Mouse (Mus musculus) limb, embryonic 15.5 days (tissue): ENCODE results near the gene Inafm1. TPM values are rescaled to one million over a fixed set of nuclear protein-coding genes. Genes with fewer than 3 reads are reported as not detected.
"Not testable (repeated sequence)": the region's sequence is repeated elsewhere in the genome, so short reads cannot be mapped to it uniquely, and the experiment has no call there.

Source experiments
- ATAC-seq: fragments of 200-750 bp; cut with Nextera tagmentation; 2 replicates; pipeline ENCODE4 v1.8.0; 2017; ENCODE audit warnings: low read depth, moderate TSS enrichment; ENCODE audit not compliant: insufficient number of reproducible peaks, low FRiP score, low TSS enrichment
- H3K27ac ChIP-seq: fragments of 300-500 bp; sonication (generic); 2 replicates; pipeline ENCODE4 v1.5.1; 2015; ENCODE audit warnings: moderate library complexity, mild to moderate bottlenecking, inconsistent platforms
- H3K27me3 ChIP-seq: fragments of 300-500 bp; sonication (generic); 2 replicates; pipeline ENCODE4 v1.6.1; 2015; ENCODE audit warnings: inconsistent platforms
- H3K36me3 ChIP-seq: fragments of 300-500 bp; sonication (generic); 2 replicates; pipeline ENCODE4 v1.6.1; 2015; ENCODE audit warnings: inconsistent platforms
- H3K4me1 ChIP-seq: fragments of 300-500 bp; sonication (generic); 2 replicates; pipeline ENCODE4 v1.6.1; 2015; ENCODE audit warnings: inconsistent platforms
- H3K4me2 ChIP-seq: fragments of 300-500 bp; sonication (generic); 2 replicates; pipeline ENCODE4 v1.6.1; 2015; ENCODE audit warnings: mild to moderate bottlenecking, inconsistent platforms
- H3K4me3 ChIP-seq: fragments of 300-500 bp; sonication (generic); 2 replicates; pipeline ENCODE4 v1.5.1; 2015; ENCODE audit warnings: mild to moderate bottlenecking, inconsistent platforms
- H3K9ac ChIP-seq: fragments of 300-500 bp; sonication (generic); 2 replicates; pipeline ENCODE4 v1.6.1; 2015; ENCODE audit warnings: inconsistent platforms
- H3K9me3 ChIP-seq: fragments of 300-500 bp; sonication (generic); 2 replicates; pipeline ENCODE4 v1.6.1; 2016; ENCODE audit warnings: inconsistent platforms
- WGBS: fragments of 180-500 bp; shearing (Covaris S2); methylation state at CpG from one replicate; pipeline ENCODE4 v1.1.7; 2015; 5-methylcytosine and 5-hydroxymethylcytosine counted together
- polyA plus RNA-seq: library from polyadenylated mRNA; unstranded; fragments of >200 nt; fragmentation: Nextera tagmentation; extraction: Ambion mirVana; gene quantifications from 2 replicates; pipeline ENCODE4 v1.2.1, GENCODE M21; 2015

The Inafm1 gene
- polyA plus RNA-seq, 1 experiment from 2014 or later: 28.1 TPM

GRCm38 (mm10) chr7:16310521-16311452, 37.4 kb upstream of the Inafm1 start:
- H3K27me3 ChIP-seq: peaks cover 17% of the 10 kb centered on the region
- peak overlapping the region; percentile 65 for H3K4me3 ChIP-seq
- no peaks in the 10 kb centered on the region for H3K9me3 ChIP-seq
- peak overlapping the region; percentile 95 for H3K27ac ChIP-seq
- peak overlapping the region; percentile 98 for H3K4me2 ChIP-seq
- 1% methylated on average over 31 of the region's 31 CpGs for WGBS
- 0 out of 2 replicates have a peak overlapping the region, but pooled peaks have one; percentile 42 for H3K9ac ChIP-seq
- ATAC-seq: no peak
- H3K36me3 ChIP-seq: no peaks in the 10 kb centered on the region
- peaks cover 60% of the 10 kb centered on the region for H3K4me1 ChIP-seq

- Histone ChIP-seq H3K9me3 (no peaks in the 10 kb centered on the region), H3K36me3 (no peaks in the 10 kb centered on the region), H3K9ac (peak overlapping the region; percentile 42; the same call in 1 of the 2 replicates), H3K4me2 (peak overlapping the region; percentile 98), H3K4me3 (peak overlapping the region; percentile 65), H3K4me1 (peaks cover 60% of the 10 kb centered on the region), H3K27me3 (peaks cover 17% of the 10 kb centered on the region), H3K27ac (peak overlapping the region; percentile 72)
- WGBS: under 1% methylated on average over 29 of the region's 56 CpGs
- no peak for ATAC-seq
Measured at GRCm38 (mm10) chr7:16310020-16310520, 36.7 kb upstream of the Inafm1 start.

DNA sequence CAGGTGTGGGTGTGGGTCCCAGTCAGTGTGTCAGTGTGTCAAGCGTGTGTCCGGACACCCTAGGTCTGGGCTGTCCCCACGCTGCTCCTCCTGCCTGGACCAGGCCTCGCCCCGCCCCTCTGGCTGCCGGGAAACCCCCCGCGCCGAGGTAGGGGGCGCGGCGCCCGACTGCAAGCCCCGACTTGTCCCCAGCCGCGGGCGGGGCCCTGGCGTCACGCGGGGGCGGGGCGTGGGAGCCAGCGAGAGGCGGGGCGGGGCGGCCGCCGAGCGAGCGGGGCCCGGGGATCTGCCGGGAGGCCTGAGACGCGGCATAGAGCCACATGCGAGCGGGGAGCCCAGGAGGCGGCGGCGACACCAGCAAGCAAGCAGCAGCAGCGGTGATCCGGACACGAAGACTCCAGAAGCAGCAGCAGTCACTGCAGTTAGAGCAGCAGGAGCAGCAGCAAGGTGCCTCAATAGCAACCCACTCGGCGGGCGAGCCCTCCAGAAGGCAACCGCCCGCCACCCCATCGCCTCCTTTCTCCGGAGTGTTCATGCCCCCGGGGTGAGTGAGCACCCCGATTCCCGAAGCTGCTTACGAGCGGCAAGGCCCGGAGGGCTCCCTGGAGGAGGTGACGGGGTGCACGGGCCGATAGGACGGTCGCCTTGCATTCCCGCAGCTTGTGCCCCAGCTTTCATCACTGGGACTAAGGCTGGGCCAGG, 36.1 kb upstream of the Inafm1 start:
- Histone ChIP-seq H3K4me3 (peak overlapping the region; percentile 65), H3K9ac (peak overlapping the region; percentile 42), H3K27ac (peak overlapping the region; percentile 72), H3K4me1 (peaks cover 58% of the 10 kb centered on the region), H3K36me3 (no peaks in the 10 kb centered on the region), H3K4me2 (peak overlapping the region; percentile 98), H3K9me3 (no peaks in the 10 kb centered on the region), H3K27me3 (peaks cover 17% of the 10 kb centered on the region)
- 1% methylated on average over 58 of the region's 61 CpGs for WGBS
- peak; percentile 36; the same call in 1 of the 2 replicates for ATAC-seq

- Histone ChIP-seq H3K9ac (0 out of 2 replicates have a peak overlapping the region, but pooled peaks have one; percentile 42), H3K27ac (peak overlapping the region; percentile 72), H3K36me3 (no peaks in the 10 kb centered on the region), H3K4me3 (peak overlapping the region; percentile 65), H3K27me3 (peaks cover 17% of the 10 kb centered on the region), H3K9me3 (no peaks in the 10 kb centered on the region), H3K4me1 (peaks cover 52% of the 10 kb centered on the region), H3K4me2 (peak overlapping the region; percentile 98)
- ATAC-seq: no peak
- WGBS: 36% methylated on average over 16 of the region's 16 CpGs
Measured at GRCm38 (mm10) chr7:16308555-16309317, 35.3 kb upstream of the Inafm1 start.

DNA sequence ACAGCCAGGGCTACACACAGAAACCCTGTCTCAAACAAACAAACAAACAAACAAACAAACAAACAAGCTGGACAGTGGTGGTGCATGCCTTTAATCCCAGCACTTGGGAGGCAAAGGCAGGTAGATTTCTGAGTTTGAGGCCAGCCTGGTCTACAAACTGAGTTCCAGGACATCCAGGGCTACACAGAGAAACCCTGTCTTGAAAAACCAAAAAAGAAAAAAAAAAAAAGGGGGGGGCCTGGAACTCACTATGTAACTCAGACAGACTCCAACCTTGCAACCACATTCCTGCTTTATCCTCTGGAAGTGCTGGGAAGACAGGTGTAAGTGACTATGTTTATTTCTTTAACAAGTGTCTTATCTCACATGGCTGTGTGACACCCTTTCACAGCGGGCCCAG, 34.7 kb upstream of the Inafm1 start, which contains the start of gene Bbc3:
Gene Bbc3 (plus strand): TSS at position 301 of the 400 bp plus-strand sequence.
- Histone ChIP-seq H3K9ac (peak within 1 kb of the TSS; percentile 42; the same call in 1 of the 2 replicates), H3K4me3 (peak within 1 kb of the TSS; percentile 65), H3K4me2 (peak within 1 kb of the TSS; percentile 98), H3K27ac (peak within 1 kb of the TSS; percentile 72), H3K27me3 (peaks cover 17% of the 10 kb centered on the region), H3K4me1 (peaks cover 46% of the 10 kb centered on the region)
- H3K9me3 ChIP-seq, H3K36me3 ChIP-seq, ATAC-seq: not testable (repeated sequence)
- WGBS: 48% methylated on average over 1 of the region's 1 CpGs

- not testable (repeated sequence) for H3K4me2 ChIP-seq, H3K36me3 ChIP-seq, H3K27ac ChIP-seq, H3K4me3 ChIP-seq, H3K9ac ChIP-seq, ATAC-seq, H3K9me3 ChIP-seq
- Histone ChIP-seq H3K4me1 (peaks cover 37% of the 10 kb centered on the region), H3K27me3 (peaks cover 14% of the 10 kb centered on the region)
- WGBS: 74% methylated on average over 6 of the region's 6 CpGs
Measured at GRCm38 (mm10) chr7:16307141-16307540, 33.7 kb upstream of the Inafm1 start.

DNA sequence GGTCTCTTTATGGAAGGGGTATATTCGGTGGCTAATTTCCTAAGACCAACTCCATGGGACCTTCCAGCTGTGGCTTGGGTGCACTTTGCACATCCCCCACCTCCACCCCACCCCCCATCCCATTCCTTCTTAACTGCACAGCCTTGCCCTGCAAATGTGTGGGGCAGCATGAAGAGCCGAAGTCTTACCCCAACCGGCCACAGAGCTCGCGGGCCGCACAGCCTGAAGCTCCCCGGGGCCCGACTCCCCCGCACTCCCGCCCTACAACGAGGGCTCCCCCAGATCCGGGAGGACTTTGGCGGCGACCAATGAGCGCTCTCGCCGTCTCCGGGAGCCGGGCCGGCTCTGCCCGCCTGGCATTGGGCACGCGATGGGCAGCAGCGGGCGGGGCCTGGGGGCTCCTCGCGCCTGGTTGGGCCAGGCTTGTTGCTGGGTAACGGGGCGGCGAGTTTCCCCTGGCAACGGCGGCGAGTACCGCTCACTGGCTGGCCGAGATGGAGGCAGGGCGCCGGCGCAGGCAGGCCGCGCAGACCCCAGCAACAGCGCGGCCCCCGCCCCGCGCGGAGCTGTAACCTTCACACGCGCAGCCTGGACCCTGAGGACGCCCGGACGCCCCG, 26.1 kb upstream of the Inafm1 start:
- H3K4me1 ChIP-seq: peaks cover 39% of the 10 kb centered on the region
- peak; percentile 75 for ATAC-seq
- H3K4me3 ChIP-seq: peak overlapping the region; percentile 47
- H3K4me2 ChIP-seq: peak overlapping the region; percentile 87
- no peaks in the 10 kb centered on the region for H3K9me3 ChIP-seq
- no peaks in the 10 kb centered on the region for H3K36me3 ChIP-seq
- peak overlapping the region; percentile 44 for H3K9ac ChIP-seq
- WGBS: 2% methylated on average over 52 of the region's 52 CpGs
- H3K27ac ChIP-seq: peak overlapping the region; percentile 61
- no peaks in the 10 kb centered on the region for H3K27me3 ChIP-seq

GRCm38 (mm10) chr7:16298927-16299326, 25.5 kb upstream of the Inafm1 start:
- no peaks in the 10 kb centered on the region for H3K27me3 ChIP-seq
- H3K9ac ChIP-seq: no peak overlapping the region
- H3K36me3 ChIP-seq: no peaks in the 10 kb centered on the region
- H3K4me1 ChIP-seq: peaks cover 39% of the 10 kb centered on the region
- WGBS: 77% methylated on average over 5 of the region's 5 CpGs
- H3K27ac ChIP-seq: 0 out of 2 replicates have a peak overlapping the region, but pooled peaks have one; percentile 61
- no peak for ATAC-seq
- no peaks in the 10 kb centered on the region for H3K9me3 ChIP-seq
- H3K4me3 ChIP-seq: 0 out of 2 replicates have a peak overlapping the region, but pooled peaks have one; percentile 47
- H3K4me2 ChIP-seq: peak overlapping the region; percentile 87; the same call in 1 of the 2 replicates

DNA sequence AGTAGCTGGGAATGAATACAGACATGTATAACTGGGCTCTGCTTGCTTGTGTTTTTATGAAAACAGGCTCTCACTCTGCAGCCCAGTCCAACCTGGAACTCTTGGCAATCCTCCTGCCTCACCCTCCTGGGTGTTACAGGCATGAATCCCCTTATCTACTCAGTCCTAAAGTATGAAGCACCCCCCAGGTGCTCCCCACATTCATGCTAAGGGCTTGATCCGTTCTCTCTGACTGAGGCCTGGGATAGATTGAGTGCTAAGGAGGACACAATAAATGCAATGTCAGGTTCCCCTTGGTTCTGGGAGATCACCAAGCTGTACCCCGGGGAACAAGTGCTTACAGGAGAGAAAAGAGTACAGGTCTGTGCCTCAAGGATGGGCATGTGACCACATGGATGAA, 24.2 kb upstream of the Inafm1 start:
- Histone ChIP-seq H3K4me3 (no peak overlapping the region), H3K4me1 (peaks cover 39% of the 10 kb centered on the region), H3K27ac (no peak overlapping the region), H3K27me3 (no peaks in the 10 kb centered on the region), H3K36me3 (no peaks in the 10 kb centered on the region), H3K4me2 (no peak overlapping the region), H3K9me3 (no peaks in the 10 kb centered on the region), H3K9ac (no peak overlapping the region)
- no peak for ATAC-seq
- WGBS: 51% methylated on average over 2 of the region's 2 CpGs

DNA sequence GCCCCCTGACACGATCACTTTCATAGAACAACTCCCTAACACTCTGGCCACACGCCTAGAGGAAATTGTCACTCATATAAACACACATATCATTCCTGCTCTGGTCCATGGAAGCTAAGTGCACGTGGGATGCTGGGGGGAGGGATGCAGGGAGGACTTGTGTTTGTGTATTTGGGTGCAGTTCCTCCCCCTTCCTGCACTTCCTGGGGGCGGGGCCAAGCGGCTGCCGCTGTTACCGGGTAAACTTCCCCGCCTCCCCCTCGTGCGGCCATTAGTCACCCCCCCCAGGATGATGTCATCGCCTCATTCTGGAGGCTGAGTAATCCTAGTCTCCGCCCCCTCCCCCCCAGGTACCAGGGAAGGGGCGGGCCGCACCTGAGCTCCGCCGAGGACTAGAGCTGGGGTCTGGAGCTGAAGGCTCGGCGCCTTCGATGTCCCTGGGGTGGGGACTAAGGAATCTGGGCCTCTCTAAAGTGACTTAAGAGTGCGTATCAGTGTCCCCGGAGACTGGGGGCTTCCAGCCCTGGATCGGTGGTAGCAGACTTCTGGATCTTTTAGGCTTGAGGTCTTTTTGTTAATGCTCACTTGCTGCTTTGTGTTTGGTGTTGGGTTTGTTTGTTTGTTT, 23.5 kb upstream of the Inafm1 start:
- Histone ChIP-seq H3K27ac (peak overlapping the region; percentile 93), H3K27me3 (no peaks in the 10 kb centered on the region), H3K36me3 (no peaks in the 10 kb centered on the region), H3K4me1 (peaks cover 39% of the 10 kb centered on the region), H3K9ac (peak overlapping the region; percentile 41), H3K9me3 (no peaks in the 10 kb centered on the region), H3K4me2 (peak overlapping the region; percentile 58), H3K4me3 (peak overlapping the region; percentile 34)
- no peak; the same call in 1 of the 2 replicates for ATAC-seq
- under 1% methylated on average over 21 of the region's 22 CpGs for WGBS
